Comparison of ENCODE assay signal across 10 mouse cellular contexts in genomic region chr6:142343561-142343960, GRCm38 (mm10). TPM values are rescaled to one million over a fixed set of nuclear protein-coding genes. Genes with fewer than 3 reads are reported as not detected.
DNase-seq lines count a peak whose midpoint lies in the region; ATAC-seq and TF ChIP-seq lines count a peak whose summit lies in the region.
"Had no signal": no experiment of that assay in that cellular context is flagged by ENCODE, and none has a peak within 500 bp of the region (broad histone marks: within the 10 kb centered on the region; RNA-seq: fewer than 3 reads in every experiment).

No protein-coding gene starts in this region.

- H3K9ac ChIP-seq in limb, embryonic 14.5 days (ENCODE audit: low read depth, low read length, severe bottlenecking), result no peak overlapping the region

- no peaks in the 10 kb centered on the region for H3K36me3 ChIP-seq in limb, embryonic 14.5 days (ENCODE audit: control insufficient read depth, insufficient read depth, low read length)
- H3K36me3 ChIP-seq in spleen, adult 2 months (ENCODE audit: control insufficient read depth, insufficient read depth, low read length), result no peaks in the 10 kb centered on the region

- no peaks in the 10 kb centered on the region for H3K9me3 ChIP-seq in limb, embryonic 14.5 days (ENCODE audit: control insufficient read depth, low read length)

- ATAC-seq in limb, embryonic 14.5 days (ENCODE audit: low FRiP score, low read depth), result no peak

- no peak overlapping the region for H3K4me3 ChIP-seq in cerebellum, adult 2 months (replicated peaks; ENCODE audit: insufficient read depth, low read depth, low read length)
- H3K4me3 ChIP-seq in limb, embryonic 14.5 days (replicated peaks; ENCODE audit: low read length), result no peak overlapping the region
- H3K4me3 ChIP-seq in spleen, adult 2 months (ENCODE audit: extremely low read depth, insufficient read depth, insufficient read length), result no peak overlapping the region
- H3K4me3 ChIP-seq: myocyte had no signal

- 76% methylated on average over 2 of the region's 2 CpGs for WGBS in cerebellum, adult 2 months
- WGBS in limb, embryonic 14.5 days, result 83% methylated on average over 2 of the region's 2 CpGs
- WGBS in spleen, adult 2 months, result 72% methylated on average over 2 of the region's 2 CpGs

- no peak overlapping the region for H3K4me2 ChIP-seq in limb, embryonic 14.5 days (replicated peaks; ENCODE audit: low read depth, low read length, severe bottlenecking)

- peak; percentile 34; the same call in 1 of the 2 replicates for TF ChIP-seq CTCF in cerebellum, adult 2 months (IDR thresholded peaks at IDR 0.05; ENCODE audit: borderline replicate concordance, insufficient read depth, low read depth, low read length)
- TF ChIP-seq CTCF in spleen, adult 2 months (IDR thresholded peaks at IDR 0.05; ENCODE audit: extremely low read depth, insufficient read depth, insufficient read length, insufficient replicate concordance), result peak; percentile 27; the same call in 1 of the 2 replicates

- H3K27me3 ChIP-seq in cerebellum, adult 2 months (ENCODE audit: control insufficient read depth, insufficient read depth, low read length), result no peaks in the 10 kb centered on the region
- H3K27me3 ChIP-seq in limb, embryonic 14.5 days (ENCODE audit: control insufficient read depth, insufficient read depth, low read length), result no peaks in the 10 kb centered on the region
- H3K27me3 ChIP-seq in spleen, adult 2 months (ENCODE audit: control insufficient read depth, insufficient read depth, low read length), result no peaks in the 10 kb centered on the region

- DNase-seq in cerebellum, adult 2 months, result no peak
- no peak for DNase-seq in cerebellum, adult 8-10 months
- DNase-seq in left cerebral cortex, adult 11 months (ENCODE audit: low spot score), result peak; percentile 38
- DNase-seq in left cerebral cortex, adult 8-10 months (ENCODE audit: low spot score in 2 of 2), result no peak
- peak; percentile 37 for DNase-seq in T-cell, adult 2 months (ENCODE audit: low spot score)
- peak; percentile 22 to 68 for DNase-seq in frontal cortex, postnatal 36 days (ENCODE audit: low spot score in 2 of 2)
- peak; percentile 35 for DNase-seq in limb, embryonic 14.5 days (ENCODE audit: low spot score)
- peak; percentile 11 to 22 for DNase-seq in spleen, adult 2 months (ENCODE audit: low read depth in 1 of 2, low spot score in 2 of 2)

- no peaks in the 10 kb centered on the region; the same call in 1 of the 2 replicates for H3K4me1 ChIP-seq in cerebellum, adult 2 months (ENCODE audit: control insufficient read depth, insufficient read depth, low read length)
- H3K4me1 ChIP-seq in limb, embryonic 14.5 days (ENCODE audit: control insufficient read depth, insufficient read depth, low read length), result 0 out of 2 replicates have a peak, but pooled peaks cover 7% of the 10 kb centered on the region
- no peaks in the 10 kb centered on the region; the same call in 1 of the 2 replicates for H3K4me1 ChIP-seq in spleen, adult 2 months (ENCODE audit: control insufficient read depth, insufficient read depth, insufficient read length)

- no peak for TF ChIP-seq POLR2A in cerebellum, adult 2 months (IDR thresholded peaks at IDR 0.05; ENCODE audit: borderline replicate concordance, insufficient read depth, low read length)
- no peak for TF ChIP-seq POLR2A in limb, embryonic 14.5 days (IDR thresholded peaks at IDR 0.05; ENCODE audit: borderline replicate concordance, extremely low read depth, insufficient read depth, insufficient read length)
- no peak for TF ChIP-seq POLR2A in spleen, adult 2 months (IDR thresholded peaks at IDR 0.05; ENCODE audit: low read depth, low read length)

- no peak overlapping the region for H3K27ac ChIP-seq in cerebellum, adult 2 months (ENCODE audit: insufficient read depth, low read length)
- H3K27ac ChIP-seq in limb, embryonic 14.5 days (replicated peaks; ENCODE audit: low read depth, low read length), result no peak overlapping the region
- no peak overlapping the region for H3K27ac ChIP-seq in spleen, adult 2 months (ENCODE audit: insufficient read depth, low read length)

RNA-seq across cellular contexts. Expression of gene Pyroxd1, which starts 1.9 kb away (rescaled TPM):
- polyA plus RNA-seq in cerebellum, adult 2 months (2012; rRNA removed), result 10.9 and 11.7 TPM in 2 replicates
- total RNA-seq in left cerebral cortex, adult 8-10 months (2022), result 10 to 100 TPM; 14.5 to 17.1 (median 15.5) TPM
- 8.0 and 9.7 TPM in 2 replicates for polyA plus RNA-seq in limb, embryonic 14.5 days (2012; rRNA removed)
- polyA plus RNA-seq in limb, embryonic 14.5 days (2014; fragmentation: Nextera tagmentation; extraction: Ambion mirVana), result 15.1 and 15.7 TPM in 2 replicates
- polyA plus RNA-seq in spleen, adult 2 months (2012; rRNA removed), result 2.7 and 2.8 TPM in 2 replicates

RNA-seq across cellular contexts. Expression of gene Slco1a5, which starts 20.8 kb away (rescaled TPM):
- 0.13 and 0.36 TPM in 2 replicates for polyA plus RNA-seq in cerebellum, adult 2 months (2012; rRNA removed)
- not detected for total RNA-seq in left cerebral cortex, adult 8-10 months (2022)
- 0.05 and 0.06 TPM in 2 replicates for polyA plus RNA-seq in limb, embryonic 14.5 days (2012; rRNA removed)
- 0.21 TPM in 1 of 2 replicates, not detected in the other for polyA plus RNA-seq in limb, embryonic 14.5 days (2014; fragmentation: Nextera tagmentation; extraction: Ambion mirVana)
- not detected in 2 replicates for polyA plus RNA-seq in spleen, adult 2 months (2012; rRNA removed)
- total RNA-seq: hematopoietic stem cell, adult 5-6 weeks had no signal

RNA-seq across cellular contexts. Expression of gene Recql, which starts 43.3 kb away (rescaled TPM):
- polyA plus RNA-seq in cerebellum, adult 2 months (2012; rRNA removed), result 12.8 and 13.1 TPM in 2 replicates
- total RNA-seq in left cerebral cortex, adult 8-10 months (2022), result 10 to 100 TPM; 18.4 to 30.5 (median 22.4) TPM
- 23.0 and 23.9 TPM in 2 replicates for polyA plus RNA-seq in limb, embryonic 14.5 days (2012; rRNA removed)
- 25.7 and 26.7 TPM in 2 replicates for polyA plus RNA-seq in limb, embryonic 14.5 days (2014; fragmentation: Nextera tagmentation; extraction: Ambion mirVana)
- polyA plus RNA-seq in spleen, adult 2 months (2012; rRNA removed), result 8.1 and 8.9 TPM in 2 replicates

RNA-seq across cellular contexts. Expression of gene Golt1b, which starts 43.5 kb away (rescaled TPM):
- 25.6 and 26.4 TPM in 2 replicates for polyA plus RNA-seq in cerebellum, adult 2 months (2012; rRNA removed)
- 10 to 100 TPM; 31.1 to 33.6 (median 33.3) TPM for total RNA-seq in left cerebral cortex, adult 8-10 months (2022)
- 39.3 and 41.0 TPM in 2 replicates for polyA plus RNA-seq in limb, embryonic 14.5 days (2012; rRNA removed)
- polyA plus RNA-seq in limb, embryonic 14.5 days (2014; fragmentation: Nextera tagmentation; extraction: Ambion mirVana), result 136 and 142 TPM in 2 replicates
- 2.9 and 3.1 TPM in 2 replicates for polyA plus RNA-seq in spleen, adult 2 months (2012; rRNA removed)

RNA-seq across cellular contexts. Expression of gene Iapp, which starts 45.3 kb away (rescaled TPM):
- polyA plus RNA-seq in cerebellum, adult 2 months (2012; rRNA removed), result not detected in 2 replicates
- not detected for total RNA-seq in left cerebral cortex, adult 8-10 months (2022)
- polyA plus RNA-seq in limb, embryonic 14.5 days (2012; rRNA removed), result not detected in 2 replicates
- not detected in 2 replicates for polyA plus RNA-seq in limb, embryonic 14.5 days (2014; fragmentation: Nextera tagmentation; extraction: Ambion mirVana)
- polyA plus RNA-seq in spleen, adult 2 months (2012; rRNA removed), result 0.40 and 0.52 TPM in 2 replicates
- total RNA-seq: hematopoietic stem cell, adult 5-6 weeks had no signal
- polyA plus RNA-seq: myocyte had no signal

Comparison
In these comparisons a context has a peak if more than half of its experiments do, and no peak if none do; other contexts are left out.
1. DNase-seq: peak in left cerebral cortex, adult 11 months (single experiment), T-cell, adult 2 months (single experiment), frontal cortex, postnatal 36 days (2 of 2), limb, embryonic 14.5 days (single experiment) and spleen, adult 2 months (2 of 2); none in cerebellum, adult 2 months (0 of 2), cerebellum, adult 8-10 months (single experiment) and left cerebral cortex, adult 8-10 months (0 of 2).